Mouse (Mus musculus) ES-Bruce4 (cell line): ENCODE measurements around the gene Il3ra.

Source experiments
- CTCF ChIP-seq: IDR thresholded peaks from one replicate; pipeline ENCODE4 v1.8.1; 2011; ENCODE audit warnings: low read depth, low read length
- POLR2A ChIP-seq: IDR thresholded peaks from one replicate; pipeline ENCODE4 v1.8.1; 2011; ENCODE audit warnings: low read length; ENCODE audit not compliant: insufficient read depth

DNA sequence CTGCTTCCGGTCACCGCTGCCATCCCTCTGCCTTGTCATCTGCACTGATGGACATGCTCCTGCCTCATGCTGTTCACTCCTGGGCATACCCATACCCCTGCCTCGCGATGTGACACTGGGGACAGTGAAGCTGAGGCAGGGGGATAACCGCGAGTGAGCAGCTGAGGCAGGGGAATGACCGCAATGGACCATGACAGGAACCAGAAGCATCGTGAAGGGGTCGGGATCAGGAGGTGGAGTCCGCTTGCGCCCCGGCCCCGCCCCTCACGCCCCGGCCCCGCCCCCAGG, 682 bp downstream of the Il3ra start:
- no peak for TF ChIP-seq CTCF
- no peak for TF ChIP-seq POLR2A
